Mouse (Mus musculus): ENCODE measurements at regions not wholly inside any gene's neighbourhood (a gene's known extent, or its start where the extent isn't known, plus 50 kb on each side); places are given as distances from the start of the nearest gene placed in this dataset.

DNA sequence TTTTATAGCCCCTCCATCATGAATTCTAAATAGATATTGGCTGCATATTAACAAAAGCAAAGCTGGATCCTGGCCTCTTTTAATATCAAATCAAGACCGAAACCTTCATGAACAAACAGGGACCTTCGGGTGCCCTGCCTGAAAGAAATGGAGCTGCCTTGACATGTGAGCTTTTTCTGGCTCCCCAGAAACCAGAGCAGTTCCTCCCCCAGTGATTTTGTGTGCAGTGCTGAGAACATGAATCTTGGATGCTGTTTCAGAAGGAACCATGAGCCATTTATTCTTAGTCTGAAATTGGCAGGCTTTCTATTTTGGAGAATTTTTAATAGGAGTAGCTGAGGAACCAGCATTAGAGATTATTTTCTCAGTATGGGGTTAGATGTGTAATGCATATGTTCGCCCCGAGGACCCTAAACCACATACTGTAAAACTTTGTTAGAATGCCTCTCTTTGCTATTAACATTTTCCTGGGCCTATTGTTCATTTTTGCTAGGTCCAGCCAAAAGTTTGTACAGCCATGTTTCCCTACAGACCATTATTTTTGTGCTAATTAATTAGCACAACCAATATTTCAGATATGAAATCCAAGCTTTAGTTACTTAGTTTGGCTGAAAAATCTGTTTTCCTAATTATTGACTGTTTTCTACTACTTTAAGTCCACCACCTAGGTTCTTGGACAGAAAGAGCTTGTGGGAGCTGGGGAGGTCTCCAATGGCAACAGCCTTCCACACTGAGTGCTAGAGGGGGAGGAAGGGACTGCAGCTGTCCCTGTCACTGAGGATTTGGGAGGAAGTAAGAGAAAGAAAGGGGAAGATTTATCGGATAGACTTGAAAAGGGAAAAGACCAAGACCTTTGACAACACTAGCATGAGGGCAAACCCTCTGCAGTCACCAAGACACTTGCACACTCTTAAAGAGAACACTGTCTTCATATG is 613.0 kb downstream of the Nfib start:
- TF ChIP-seq CTCF (IDR thresholded peaks at IDR 0.05), result peak; percentile 17
- no peak for TF ChIP-seq POLR2A (IDR thresholded peaks at IDR 0.05; ENCODE audit: insufficient read depth, low read depth, low read length)
- no peak for TF ChIP-seq EP300 (IDR thresholded peaks at IDR 0.05; ENCODE audit: insufficient read depth, low read depth, low read length)
